Mouse (Mus musculus): ENCODE measurements around the gene Gfral. TPM values are rescaled to one million over a fixed set of nuclear protein-coding genes. Genes with fewer than 3 reads are reported as not detected.
"Not testable (repeated sequence)": the region's sequence is repeated elsewhere in the genome, so short reads cannot be mapped to it uniquely, and the experiment has no call there.

Gfral gene
- polyA plus RNA-seq, 1 experiment, result not detected

DNA sequence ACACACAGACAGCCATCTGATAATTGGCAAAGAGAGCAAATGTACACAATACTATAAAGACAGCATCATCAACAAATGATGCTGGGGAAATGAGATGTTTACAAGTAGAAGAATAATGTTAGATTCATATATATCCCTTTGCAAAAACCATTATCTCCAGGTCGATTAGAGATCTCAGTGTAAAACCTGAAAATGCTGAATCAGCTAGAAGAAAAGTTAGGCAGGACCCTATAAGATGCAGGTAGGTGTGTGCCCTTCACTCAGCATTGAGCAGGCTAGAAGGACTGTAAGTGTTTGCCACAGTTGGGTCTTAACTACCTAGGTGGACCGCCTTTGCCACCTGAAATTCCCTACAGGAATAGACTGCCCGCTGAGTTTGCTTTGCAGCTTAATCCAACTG, 67.9 kb downstream of the Gfral start:
- H3K27ac ChIP-seq (ENCODE audit: insufficient read depth, low read depth, low read length), result no peak overlapping the region
- WGBS, result 56% methylated on average over 3 of the region's 3 CpGs

GRCm38 (mm10) chr9:76138378-76139109, 74.9 kb downstream of the Gfral start:
- Histone ChIP-seq H3K4me3 (ENCODE audit: insufficient read depth, low read depth, low read length) (no peak overlapping the region), H3K4me1 (ENCODE audit: control insufficient read depth, insufficient read depth, low read length) (no peaks in the 10 kb centered on the region), H3K27ac (ENCODE audit: insufficient read depth, low read depth, low read length) (no peak overlapping the region)
- WGBS, result 49% methylated on average over 3 of the region's 3 CpGs
- no peak for TF ChIP-seq POLR2A (IDR thresholded peaks at IDR 0.05; ENCODE audit: insufficient read depth, low read depth, low read length)

More for the DNA sequence above, 67.9 kb downstream of the Gfral start:
- TF ChIP-seq POLR2A (IDR thresholded peaks at IDR 0.05; ENCODE audit: insufficient read depth, low read depth, low read length), result no peak
- TF ChIP-seq CTCF (IDR thresholded peaks at IDR 0.05; ENCODE audit: insufficient read depth, low read depth, low read length), result no peak
- H3K4me3 ChIP-seq (ENCODE audit: insufficient read depth, low read depth, low read length), result no peak overlapping the region
- no peaks in the 10 kb centered on the region for H3K4me1 ChIP-seq (ENCODE audit: control insufficient read depth, insufficient read depth, low read length)

- Histone ChIP-seq H3K4me3 (ENCODE audit: insufficient read depth, low read depth, low read length) (no peak overlapping the region), H3K27ac (ENCODE audit: insufficient read depth, low read depth, low read length) (no peak overlapping the region), H3K4me1 (ENCODE audit: control insufficient read depth, insufficient read depth, low read length) (no peaks in the 10 kb centered on the region)
- 78% methylated on average over 6 of the region's 6 CpGs for WGBS
- no peak for TF ChIP-seq POLR2A (IDR thresholded peaks at IDR 0.05; ENCODE audit: insufficient read depth, low read depth, low read length)
- TF ChIP-seq CTCF (IDR thresholded peaks at IDR 0.05; ENCODE audit: insufficient read depth, low read depth, low read length), result no peak
Observed at GRCm38 (mm10) chr9:76134042-76134441, 79.4 kb downstream of the Gfral start.

DNA sequence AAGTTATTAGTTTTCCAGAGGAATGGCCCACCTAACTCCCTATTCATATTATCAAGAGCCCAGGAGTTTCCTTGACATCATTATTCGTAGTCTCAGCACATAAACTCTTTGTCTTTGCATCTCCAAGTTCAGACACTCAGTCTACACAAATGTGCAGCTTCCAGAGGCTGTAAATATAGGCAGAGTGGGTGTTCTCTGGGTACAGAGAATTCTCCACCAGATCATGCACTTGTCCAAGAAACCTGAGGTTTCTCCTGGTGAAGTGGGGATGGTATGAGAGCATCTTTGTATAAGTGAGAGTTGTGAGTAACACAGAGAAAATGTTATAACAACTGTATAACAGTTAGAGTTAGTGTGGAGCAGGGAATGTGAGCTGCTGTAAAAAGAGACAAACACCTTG, 84.1 kb downstream of the Gfral start:
- H3K4me1 ChIP-seq (ENCODE audit: control insufficient read depth, insufficient read depth, low read length), result peaks cover 2% of the 10 kb centered on the region; the same call in 1 of the 2 replicates
- TF ChIP-seq CTCF (IDR thresholded peaks at IDR 0.05; ENCODE audit: insufficient read depth, low read depth, low read length) (no peak), POLR2A (IDR thresholded peaks at IDR 0.05; ENCODE audit: insufficient read depth, low read depth, low read length) (no peak)
- H3K4me3 ChIP-seq (ENCODE audit: insufficient read depth, low read depth, low read length), result no peak overlapping the region
- H3K27ac ChIP-seq (ENCODE audit: insufficient read depth, low read depth, low read length), result no peak overlapping the region
- 51% methylated on average over 1 of the region's 1 CpGs for WGBS

- Histone ChIP-seq H3K27ac (ENCODE audit: insufficient read depth, low read depth, low read length) (no peak overlapping the region), H3K4me3 (ENCODE audit: insufficient read depth, low read depth, low read length) (no peak overlapping the region), H3K4me1 (ENCODE audit: control insufficient read depth, insufficient read depth, low read length) (peaks cover 2% of the 10 kb centered on the region; the same call in 1 of the 2 replicates)
- TF ChIP-seq CTCF (IDR thresholded peaks at IDR 0.05; ENCODE audit: insufficient read depth, low read depth, low read length) (no peak), POLR2A (IDR thresholded peaks at IDR 0.05; ENCODE audit: insufficient read depth, low read depth, low read length) (no peak)
- 76% methylated on average over 4 of the region's 4 CpGs for WGBS
Observed at GRCm38 (mm10) chr9:76124249-76124648, 89.2 kb downstream of the Gfral start.

GRCm38 (mm10) chr9:76122888-76123287, 90.6 kb downstream of the Gfral start:
- H3K4me1 ChIP-seq (ENCODE audit: control insufficient read depth, insufficient read depth, low read length); H3K4me3 ChIP-seq (ENCODE audit: insufficient read depth, low read depth, low read length); H3K27ac ChIP-seq (ENCODE audit: insufficient read depth, low read depth, low read length): not testable (repeated sequence)
- 2% methylated on average over 2 of the region's 2 CpGs for WGBS

Other genes with a start within 250 kb of the Gfral start
- gene Hmgcll1, start 198.8 kb downstream of the Gfral start, polyA plus RNA-seq (2012; ENCODE audit: insufficient read depth, insufficient read length, low replicate concordance, missing spikeins), result 256 TPM in 1 of 2 replicates, not detected in the other
- gene Hcrtr2, start 110.2 kb upstream of the Gfral start, polyA plus RNA-seq (2012; ENCODE audit: insufficient read depth, insufficient read length, low replicate concordance, missing spikeins), result not detected in 2 replicates